Mouse (Mus musculus): ENCODE measurements at regions not wholly inside any gene's neighbourhood (a gene's known extent, or its start where the extent isn't known, plus 50 kb on each side); places are given as distances from the start of the nearest gene placed in this dataset.

DNA sequence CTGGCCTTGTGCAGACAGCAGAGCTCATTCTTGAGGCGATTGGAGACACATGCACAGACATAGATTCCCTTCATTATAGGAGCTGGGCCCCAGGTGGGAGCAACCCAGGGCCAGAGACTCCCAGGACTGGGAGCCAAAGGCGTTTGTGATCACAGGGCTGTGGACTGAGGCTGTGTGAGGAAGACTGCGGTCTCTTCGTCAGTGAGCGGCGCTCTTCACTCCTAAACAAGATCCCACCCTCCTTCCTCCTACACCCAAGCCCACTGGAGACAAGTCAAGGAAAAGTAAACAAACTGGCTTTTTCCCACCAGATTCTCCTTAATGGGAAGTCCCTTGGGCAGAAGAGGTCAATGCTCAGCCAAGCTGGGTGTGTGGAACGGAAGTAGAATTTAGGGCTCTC is 157.7 kb upstream of the Cadm1 start:
- no peak for TF ChIP-seq CTCF (conservative IDR thresholded peaks at IDR 0.05; ENCODE audit: low read length)
- TF ChIP-seq NANOG (IDR thresholded peaks at IDR 0.05; ENCODE audit: borderline replicate concordance, low read length), result no peak

All from E14TG2a.4 (cell line).